Mouse (Mus musculus) lung, postnatal 0 days (tissue): ENCODE data around the gene Ccdc137. TPM values are rescaled to one million over a fixed set of nuclear protein-coding genes. Genes with fewer than 3 reads are reported as not detected.

Experiments
- ATAC-seq: fragments of 200-750 bp; cut with Nextera tagmentation; 2 replicates; pipeline ENCODE4 v1.8.0; 2017; ENCODE audit warnings: moderate library complexity
- DNase-seq: peaks from one replicate; pipeline ENCODE4 v3.0.0-alpha.2; 2016; ENCODE audit warnings: low spot score
- H3K27ac ChIP-seq: fragments of 300-500 bp; sonication (generic); 2 replicates; pipeline ENCODE4 v1.5.1; 2014; ENCODE audit warnings: antibody characterized with exemption, mild to moderate bottlenecking, low read length, mixed read lengths
- H3K27me3 ChIP-seq: fragments of 300-500 bp; sonication (generic); replicated peaks from 2 replicates; pipeline ENCODE4 v1.6.1; 2014; ENCODE audit warnings: low read length, mixed read lengths; ENCODE audit not compliant: insufficient read depth
- H3K36me3 ChIP-seq: fragments of 300-500 bp; sonication (generic); 2 replicates; pipeline ENCODE4 v1.6.1; 2014; ENCODE audit warnings: low read length, mixed read lengths; ENCODE audit not compliant: insufficient read depth
- H3K4me1 ChIP-seq: fragments of 300-500 bp; sonication (generic); 2 replicates; pipeline ENCODE4 v1.6.1; 2014; ENCODE audit warnings: antibody characterized with exemption, low read depth, low read length, mixed read lengths; ENCODE audit not compliant: insufficient read depth
- H3K4me2 ChIP-seq: fragments of 300-500 bp; sonication (generic); replicated peaks from 2 replicates; pipeline ENCODE4 v1.6.1; 2014; ENCODE audit warnings: low read depth, mild to moderate bottlenecking, low read length, moderate library complexity, mixed read lengths
- H3K4me3 ChIP-seq: fragments of 300-500 bp; sonication (generic); 2 replicates; pipeline ENCODE4 v1.5.1; 2014; ENCODE audit warnings: low read depth, low read length
- H3K9ac ChIP-seq: fragments of 300-500 bp; sonication (generic); replicated peaks from 2 replicates; pipeline ENCODE4 v1.6.1; 2014; ENCODE audit warnings: low read depth, mild to moderate bottlenecking
- H3K9me3 ChIP-seq: fragments of 300-500 bp; sonication (generic); 2 replicates; pipeline ENCODE4 v1.6.1; 2016; ENCODE audit warnings: low read length, mixed read lengths
- CTCF ChIP-seq: IDR thresholded peaks from 2 replicates; pipeline ENCODE4 v1.5.1; 2016; ENCODE audit warnings: antibody characterized with exemption, mild to moderate bottlenecking
- EP300 ChIP-seq: IDR thresholded peaks from 2 replicates; pipeline ENCODE4 v1.6.1; 2016; ENCODE audit warnings: antibody characterized with exemption, mild to moderate bottlenecking, control low read depth
- WGBS: fragments of 180-500 bp; shearing (Covaris S2); extraction: QIAGEN DNeasy Blood & Tissue Kit; methylation state at CpG from one replicate; pipeline ENCODE4 v1.1.7; 2014; 5-methylcytosine and 5-hydroxymethylcytosine counted together
- polyA plus RNA-seq: library from polyadenylated mRNA; unstranded; fragments of >200 nt; fragmentation: Nextera tagmentation; extraction: Ambion mirVana; gene quantifications from 2 replicates; pipeline ENCODE4 v1.2.1, GENCODE M21; 2015

Ccdc137 gene
- polyA plus RNA-seq, 1 experiment from 2014 or later, result 16.5 TPM

- Histone ChIP-seq H3K9ac (0 out of 2 replicates have a peak overlapping the region, but pooled peaks have one; percentile 57), H3K4me1 (peaks cover 9% of the 10 kb centered on the region), H3K4me3 (0 out of 2 replicates have a peak overlapping the region, but pooled peaks have one; percentile 76), H3K36me3 (peaks cover 25% of the 10 kb centered on the region), H3K4me2 (peak overlapping the region; percentile 98), H3K27me3 (no peaks in the 10 kb centered on the region), H3K27ac (peak overlapping the region; percentile 71; the same call in 1 of the 2 replicates), H3K9me3 (no peaks in the 10 kb centered on the region)
- TF ChIP-seq EP300 (no peak), CTCF (no peak)
- ATAC-seq (no peak), DNase-seq (peak; percentile 26)
- WGBS, result 29% methylated on average over 3 of the region's 3 CpGs
Measured at GRCm38 (mm10) chr11:120493351-120493750, 35.4 kb downstream of the Ccdc137 start.

- DNase-seq, result no peak
- H3K4me1 ChIP-seq, result peaks cover 9% of the 10 kb centered on the region
- no peak overlapping the region for H3K27ac ChIP-seq
- ATAC-seq, result no peak
- 74% methylated on average over 3 of the region's 3 CpGs for WGBS
- H3K9ac ChIP-seq, result no peak overlapping the region
- no peaks in the 10 kb centered on the region for H3K27me3 ChIP-seq
- TF ChIP-seq CTCF, result no peak
- no peak for TF ChIP-seq EP300
- H3K9me3 ChIP-seq, result no peaks in the 10 kb centered on the region
- H3K4me2 ChIP-seq, result peak overlapping the region; percentile 98
- H3K36me3 ChIP-seq, result peaks cover 31% of the 10 kb centered on the region
- no peak overlapping the region for H3K4me3 ChIP-seq
Measured at GRCm38 (mm10) chr11:120493911-120494310, 36.0 kb downstream of the Ccdc137 start.

GRCm38 (mm10) chr11:120497436-120497835 lies 39.5 kb downstream of the Ccdc137 start:
- H3K9me3 ChIP-seq, result no peaks in the 10 kb centered on the region
- H3K36me3 ChIP-seq, result peaks cover 35% of the 10 kb centered on the region
- H3K9ac ChIP-seq, result no peak overlapping the region
- H3K4me3 ChIP-seq, result no peak overlapping the region
- no peak overlapping the region for H3K4me2 ChIP-seq
- no peak overlapping the region for H3K27ac ChIP-seq
- TF ChIP-seq CTCF (no peak), EP300 (no peak)
- ATAC-seq (no peak), DNase-seq (no peak)
- H3K27me3 ChIP-seq, result no peaks in the 10 kb centered on the region
- no peaks in the 10 kb centered on the region for H3K4me1 ChIP-seq
- 92% methylated on average over 3 of the region's 3 CpGs for WGBS

- H3K9ac ChIP-seq, result no peak overlapping the region
- no peak overlapping the region for H3K27ac ChIP-seq
- ATAC-seq (no peak), DNase-seq (no peak)
- TF ChIP-seq CTCF (no peak), EP300 (no peak)
- no peaks in the 10 kb centered on the region for H3K9me3 ChIP-seq
- peaks cover 35% of the 10 kb centered on the region for H3K36me3 ChIP-seq
- no peak overlapping the region for H3K4me2 ChIP-seq
- no peaks in the 10 kb centered on the region for H3K27me3 ChIP-seq
- no peak overlapping the region for H3K4me3 ChIP-seq
- 94% methylated on average over 11 of the region's 12 CpGs for WGBS
- H3K4me1 ChIP-seq, result no peaks in the 10 kb centered on the region
Measured at GRCm38 (mm10) chr11:120498226-120498625, 40.3 kb downstream of the Ccdc137 start.

GRCm38 (mm10) chr11:120498891-120499290 lies 41.0 kb downstream of the Ccdc137 start:
- ATAC-seq, result no peak
- DNase-seq, result no peak
- no peak overlapping the region for H3K27ac ChIP-seq
- H3K4me3 ChIP-seq, result no peak overlapping the region
- peaks cover 35% of the 10 kb centered on the region for H3K36me3 ChIP-seq
- H3K4me1 ChIP-seq, result no peaks in the 10 kb centered on the region
- WGBS, result 81% methylated on average over 5 of the region's 5 CpGs
- no peaks in the 10 kb centered on the region for H3K27me3 ChIP-seq
- no peaks in the 10 kb centered on the region for H3K9me3 ChIP-seq
- no peak overlapping the region for H3K4me2 ChIP-seq
- H3K9ac ChIP-seq, result no peak overlapping the region
- TF ChIP-seq EP300 (no peak), CTCF (no peak)

GRCm38 (mm10) chr11:120499894-120500293 lies 42.0 kb downstream of the Ccdc137 start:
- Histone ChIP-seq H3K4me1 (no peaks in the 10 kb centered on the region), H3K4me2 (no peak overlapping the region), H3K36me3 (peaks cover 31% of the 10 kb centered on the region), H3K27ac (peak overlapping the region; percentile 55), H3K4me3 (no peak overlapping the region), H3K9me3 (no peaks in the 10 kb centered on the region), H3K9ac (no peak overlapping the region), H3K27me3 (no peaks in the 10 kb centered on the region)
- WGBS, result 63% methylated on average over 6 of the region's 6 CpGs
- DNase-seq (no peak), ATAC-seq (peak; percentile 25)
- TF ChIP-seq CTCF, result no peak
- no peak for TF ChIP-seq EP300

- no peaks in the 10 kb centered on the region for H3K4me1 ChIP-seq
- no peak overlapping the region for H3K4me2 ChIP-seq
- 9% methylated on average over 3 of the region's 3 CpGs for WGBS
- no peak overlapping the region for H3K4me3 ChIP-seq
- H3K27ac ChIP-seq, result peak overlapping the region; percentile 55
- ATAC-seq (peak; percentile 85), DNase-seq (peak; percentile 71)
- H3K36me3 ChIP-seq, result peaks cover 27% of the 10 kb centered on the region; the same call in 1 of the 2 replicates
- no peaks in the 10 kb centered on the region for H3K27me3 ChIP-seq
- H3K9ac ChIP-seq, result no peak overlapping the region
- H3K9me3 ChIP-seq, result no peaks in the 10 kb centered on the region
- no peak for TF ChIP-seq EP300
- TF ChIP-seq CTCF, result no peak
Measured at GRCm38 (mm10) chr11:120500357-120500756, 42.4 kb downstream of the Ccdc137 start.
